Mouse (Mus musculus): ENCODE results near the gene Fhl1.

Gene Fhl1

GRCm38 (mm10) chrX:56731306-56732201 is at the start of gene Fhl1:
Fhl1 (plus strand) TSS chrX:56731787.
- DNase-seq (ENCODE audit: low spot score) = peak; percentile 8

DNA sequence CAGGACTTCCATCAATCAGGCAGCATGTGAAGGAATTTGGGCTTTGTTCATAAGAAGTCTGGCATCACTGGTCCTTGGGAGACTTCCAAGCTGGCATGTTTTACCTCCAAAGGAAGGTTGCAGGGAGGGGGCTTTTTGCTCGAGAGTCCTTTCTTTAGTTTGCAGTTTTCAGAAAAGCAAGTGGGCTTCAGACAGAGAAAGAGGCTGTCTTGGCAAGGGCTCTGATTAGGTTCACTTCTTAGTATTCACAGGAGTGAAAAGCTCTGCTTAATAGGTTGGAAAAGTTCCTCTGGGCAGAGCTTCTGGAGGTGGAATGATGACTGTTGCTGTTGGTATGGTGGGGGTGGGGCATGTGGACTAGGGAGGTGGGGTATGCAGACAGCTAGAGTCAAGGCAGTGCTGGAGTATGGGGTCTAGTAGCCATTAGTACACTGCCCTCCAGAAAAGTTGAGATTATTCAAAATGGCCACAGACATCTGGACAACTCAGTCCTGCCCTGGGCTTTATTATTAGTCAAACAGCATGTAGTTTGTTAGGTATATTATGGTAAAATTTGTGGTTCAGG is 49.3 kb upstream of the Fhl1 start:
- DNase-seq (ENCODE audit: low spot score) = no peak

DNA sequence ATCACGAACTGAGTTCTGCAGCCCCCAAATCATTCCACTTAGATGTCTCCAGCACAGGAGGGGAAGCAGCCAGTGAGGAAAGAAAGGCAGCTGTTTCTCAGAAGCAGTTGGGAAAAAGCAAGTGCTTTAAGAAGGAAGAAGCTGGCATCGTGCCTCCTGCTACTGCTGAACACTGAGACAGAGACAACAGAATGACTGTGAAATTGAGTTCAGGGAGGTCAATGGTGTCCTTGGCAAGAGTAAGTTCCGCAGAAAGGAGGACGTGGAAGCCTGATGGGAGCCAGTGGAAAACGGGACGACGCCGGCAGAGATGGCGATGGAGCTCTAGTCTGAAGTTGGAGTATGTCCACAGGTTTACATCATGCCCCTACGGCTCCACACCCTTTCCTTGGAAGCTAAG is 48.1 kb upstream of the Fhl1 start:
- no peak for DNase-seq (ENCODE audit: low spot score)

GRCm38 (mm10) chrX:56692554-56692953 is 39.0 kb upstream of the Fhl1 start:
- no peak for DNase-seq (ENCODE audit: low spot score)

DNA sequence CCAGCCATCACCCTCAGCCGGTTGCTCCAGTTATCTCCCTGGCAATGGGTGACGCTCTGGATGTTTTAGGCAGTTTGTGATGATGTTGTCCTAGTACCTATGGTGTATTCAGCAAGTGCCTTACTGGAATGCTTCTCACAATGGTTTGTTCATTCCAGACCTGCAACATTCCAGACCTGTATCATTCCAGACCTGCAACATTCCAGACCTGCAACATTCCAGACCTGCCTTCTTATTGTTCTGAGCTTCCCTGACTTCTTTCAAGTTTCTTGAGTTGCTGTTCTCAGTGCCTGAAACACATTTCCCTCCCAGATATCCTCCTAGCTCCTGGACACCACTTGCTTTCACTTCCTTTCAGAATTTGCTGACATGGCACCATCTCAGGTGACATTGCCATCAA is 37.0 kb upstream of the Fhl1 start:
- DNase-seq (ENCODE audit: low spot score) = no peak

DNA sequence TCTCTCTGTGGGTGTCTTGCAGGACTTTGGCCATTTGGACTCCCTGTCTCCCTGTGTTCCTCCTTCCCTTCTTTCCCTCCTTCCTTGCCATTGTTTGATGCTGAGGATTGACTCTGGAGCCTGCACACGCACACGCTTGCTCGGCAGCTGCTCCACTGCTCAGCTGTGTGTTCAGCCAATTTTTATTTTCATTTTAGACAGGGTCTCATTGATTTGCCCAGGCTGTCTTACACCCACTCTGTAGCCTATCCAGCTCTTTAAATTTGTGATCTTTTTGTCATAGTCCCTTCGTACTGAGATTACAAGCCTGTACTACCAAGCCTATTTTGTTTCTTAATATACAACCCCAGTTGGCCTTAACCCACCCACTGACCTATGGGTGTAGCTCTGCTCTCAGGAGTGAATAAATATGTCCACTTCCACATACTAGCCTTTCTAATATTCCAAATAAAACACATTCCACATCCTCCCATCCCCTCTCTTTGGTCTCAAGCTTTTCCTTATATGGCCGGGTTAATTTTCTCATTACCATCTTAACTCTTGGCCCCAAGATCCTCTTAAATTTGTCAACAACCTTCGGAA is 34.3 kb upstream of the Fhl1 start:
- DNase-seq (ENCODE audit: low spot score) = no peak

DNA sequence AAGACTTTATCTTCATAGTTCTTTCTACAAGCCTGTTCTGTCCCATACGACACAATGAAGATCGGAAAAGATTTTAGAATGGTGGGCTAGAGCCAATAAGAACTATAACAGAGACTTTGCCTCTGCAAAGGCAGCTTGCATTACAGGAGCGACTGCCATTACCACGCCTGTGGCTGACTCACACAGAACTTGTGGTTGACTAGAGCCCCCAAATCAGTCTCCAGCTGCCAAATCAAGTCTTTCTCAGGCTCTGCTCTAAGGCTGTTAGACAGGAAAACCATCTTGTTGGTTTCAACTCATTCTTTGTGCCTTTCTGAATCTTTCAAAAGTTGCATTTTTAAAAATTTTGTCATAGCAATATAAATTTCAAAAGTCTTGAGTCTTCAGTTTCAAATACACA is 33.7 kb upstream of the Fhl1 start:
- DNase-seq (ENCODE audit: low spot score) = no peak

- no peak for DNase-seq (ENCODE audit: low spot score)
Measured at GRCm38 (mm10) chrX:56701261-56701660, 30.3 kb upstream of the Fhl1 start.

DNA sequence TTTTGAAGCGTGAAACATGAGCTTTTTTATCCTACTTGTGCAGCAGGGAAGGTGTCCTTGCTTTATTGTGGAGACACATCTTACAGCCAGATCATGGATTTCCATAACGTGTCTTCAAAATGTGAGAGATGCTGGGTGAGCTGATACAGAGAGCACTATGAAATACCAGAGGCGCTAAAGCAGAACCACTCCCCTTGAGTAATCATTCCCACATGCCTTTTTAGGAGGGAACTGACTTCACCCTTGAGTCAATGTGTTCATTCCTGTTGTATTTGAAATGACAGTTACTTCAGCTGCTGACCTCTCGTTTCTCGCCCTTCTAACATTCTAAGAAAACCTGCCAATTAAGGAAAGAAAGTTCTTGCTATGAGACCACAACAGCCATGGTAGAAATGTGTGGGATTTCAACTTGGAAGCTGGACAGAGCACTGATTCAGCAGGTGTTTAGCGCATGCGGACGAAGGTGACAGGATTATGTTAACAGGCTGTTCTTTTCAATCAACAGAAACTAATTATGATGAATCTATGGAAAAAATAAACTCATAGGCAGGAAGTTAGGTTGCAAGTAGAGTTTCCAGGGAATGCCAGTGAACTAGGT is 27.5 kb upstream of the Fhl1 start:
- DNase-seq (ENCODE audit: low spot score) = no peak

- DNase-seq (ENCODE audit: low spot score) = no peak
Measured at GRCm38 (mm10) chrX:56708592-56709370, 22.8 kb upstream of the Fhl1 start.

- no peak for DNase-seq (ENCODE audit: low spot score)
Measured at GRCm38 (mm10) chrX:56710522-56710921, 21.1 kb upstream of the Fhl1 start.

DNA sequence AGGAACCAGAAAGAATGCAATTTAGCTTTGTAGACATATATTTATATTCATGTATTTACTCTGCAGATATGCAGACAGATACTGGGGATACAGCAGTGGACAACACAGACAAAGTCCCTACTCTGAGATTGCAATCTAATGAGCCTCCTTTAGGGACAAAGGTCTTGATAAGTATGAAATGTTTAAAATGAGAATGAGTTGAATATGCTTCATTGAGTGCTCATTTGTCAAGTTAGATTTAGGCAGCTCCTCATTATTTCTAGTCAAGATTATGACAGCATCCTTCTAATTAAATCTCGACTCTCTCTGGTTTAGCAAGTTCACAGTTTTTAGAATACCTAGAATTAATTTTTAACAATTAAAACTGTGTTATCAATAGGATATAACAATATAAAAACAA is 18.9 kb upstream of the Fhl1 start:
- DNase-seq (ENCODE audit: low spot score) = no peak

GRCm38 (mm10) chrX:56722559-56722958 is 9.0 kb upstream of the Fhl1 start:
- no peak for DNase-seq (ENCODE audit: low spot score)

DNA sequence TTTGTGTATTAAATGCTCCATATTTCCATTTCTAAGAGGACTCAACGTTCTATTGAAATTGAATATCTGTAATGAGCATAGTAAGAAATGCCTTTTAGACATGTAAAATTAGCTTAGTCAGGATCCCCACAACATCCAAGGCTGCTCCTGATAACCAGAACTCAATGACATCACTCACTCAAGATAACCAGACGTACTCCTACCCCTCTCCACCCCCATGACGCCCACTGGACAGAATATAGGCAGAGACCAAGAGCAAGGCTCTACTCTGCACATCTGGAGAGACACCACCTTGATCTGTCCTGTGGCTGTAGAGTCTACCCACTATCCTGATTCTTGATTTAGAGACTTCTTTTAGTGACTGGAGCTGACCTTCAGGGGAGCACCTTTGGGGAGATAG is 3.1 kb upstream of the Fhl1 start:
- no peak for DNase-seq (ENCODE audit: low spot score)

GRCm38 (mm10) chrX:56730828-56731305 is 720 bp upstream of the Fhl1 start:
- DNase-seq (ENCODE audit: low spot score) = no peak

GRCm38 (mm10) chrX:56732401-56732800 is 814 bp downstream of the Fhl1 start:
- no peak for DNase-seq (ENCODE audit: low spot score)

GRCm38 (mm10) chrX:56734436-56734835 is 2.8 kb downstream of the Fhl1 start:
- DNase-seq (ENCODE audit: low spot score) = no peak

GRCm38 (mm10) chrX:56736226-56736625 is 4.6 kb downstream of the Fhl1 start:
- DNase-seq (ENCODE audit: low spot score) = no peak

GRCm38 (mm10) chrX:56737848-56738554 is 6.4 kb downstream of the Fhl1 start:
- DNase-seq (ENCODE audit: low spot score) = no peak

DNA sequence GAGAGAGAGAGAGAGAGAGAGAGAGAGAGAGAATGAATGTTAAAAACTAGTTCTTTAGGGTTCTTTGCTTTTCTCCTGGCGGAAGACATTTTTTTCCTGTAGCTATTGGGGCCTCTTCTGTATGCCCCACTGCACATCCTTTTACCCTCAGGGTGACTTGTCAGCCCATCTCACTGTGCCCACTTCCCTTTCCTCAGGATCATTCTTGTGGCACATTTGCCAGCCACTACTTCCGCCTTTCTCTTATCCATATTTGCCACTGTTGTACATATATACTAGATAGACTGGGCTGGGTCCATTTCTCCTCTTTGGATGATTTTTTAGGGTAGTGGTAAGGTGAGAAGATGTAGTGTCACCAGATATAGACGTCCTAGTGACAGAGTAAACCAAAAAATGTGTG is 9.8 kb downstream of the Fhl1 start:
- no peak for DNase-seq (ENCODE audit: low spot score)

- DNase-seq (ENCODE audit: low spot score) = no peak
Measured at GRCm38 (mm10) chrX:56751536-56751935, 19.9 kb downstream of the Fhl1 start.
